Mouse (Mus musculus) brain, embryonic 18.5 days (tissue): ENCODE results near the gene Ebf3.

Experiments used
- DNase-seq: peaks from one replicate; pipeline ENCODE4 v3.0.0-alpha.2; 2012; ENCODE audit warnings: low read depth, low spot score

Gene Ebf3

DNA sequence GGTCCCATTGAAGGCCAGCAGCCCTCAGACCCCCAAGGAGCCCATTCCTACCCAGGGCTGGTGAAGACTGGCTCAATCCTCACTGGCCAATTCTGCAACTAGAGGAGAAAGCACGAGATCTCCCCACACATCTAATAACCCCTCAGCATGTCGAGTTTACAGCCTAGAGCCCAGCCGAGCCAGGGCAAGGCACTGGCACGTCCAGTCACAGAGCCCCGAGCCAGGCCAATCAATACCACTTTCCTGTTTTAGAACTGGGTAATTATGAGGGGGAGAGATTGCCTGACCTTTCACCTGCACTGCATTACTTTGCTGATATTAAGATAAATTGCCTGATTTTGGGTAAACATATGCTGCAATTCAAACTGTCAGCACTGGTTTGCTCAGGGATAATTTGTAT, 105.7 kb downstream of the Ebf3 start:
- no peak for DNase-seq

- no peak for DNase-seq
Observed at GRCm38 (mm10) chr7:137206770-137207285, 107.4 kb downstream of the Ebf3 start.

GRCm38 (mm10) chr7:137199533-137199932, 114.7 kb downstream of the Ebf3 start:
- no peak for DNase-seq

DNA sequence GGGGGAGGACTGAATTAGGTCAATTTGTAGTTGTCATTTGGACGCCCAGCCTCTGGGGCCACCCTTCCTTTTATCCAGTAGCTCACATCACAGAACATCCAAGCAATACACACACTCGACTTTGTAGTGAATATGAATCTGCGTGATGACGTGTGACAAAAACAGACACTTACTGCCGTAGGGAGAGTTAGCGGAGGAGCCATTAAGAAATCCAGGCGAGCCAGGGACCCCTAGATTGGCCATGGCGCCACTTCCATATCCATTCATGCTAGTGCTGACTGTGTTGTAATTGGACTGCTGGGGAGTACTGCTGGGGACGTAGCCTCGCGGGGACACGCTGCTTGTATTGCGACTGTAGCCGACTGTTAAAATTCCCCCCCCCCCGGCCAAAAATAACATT, 115.3 kb downstream of the Ebf3 start:
- no peak for DNase-seq

GRCm38 (mm10) chr7:137197118-137198030, 116.9 kb downstream of the Ebf3 start:
- no peak for DNase-seq

GRCm38 (mm10) chr7:137196536-137196935, 117.7 kb downstream of the Ebf3 start:
- no peak for DNase-seq

- DNase-seq, result no peak
Observed at GRCm38 (mm10) chr7:137192776-137193278, 121.4 kb downstream of the Ebf3 start.

DNA sequence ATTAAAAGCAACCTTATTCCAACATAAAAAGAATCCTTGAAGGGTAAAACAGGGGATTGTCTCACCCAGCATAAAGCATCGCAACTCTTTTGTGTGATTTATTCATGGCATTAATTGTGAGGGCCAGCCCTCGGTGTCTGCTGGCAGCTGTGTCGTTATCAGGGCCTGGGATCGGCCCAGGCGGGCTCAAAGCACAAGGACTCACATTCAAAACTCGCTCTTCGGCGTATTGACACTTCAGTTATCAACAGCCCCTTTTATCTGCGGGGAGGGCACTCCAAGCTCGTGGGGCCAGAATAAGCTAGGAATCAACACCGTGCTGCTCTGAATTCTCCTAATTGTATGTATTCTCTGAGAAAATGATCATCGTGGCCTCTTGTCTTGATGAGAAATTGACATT, 122.4 kb downstream of the Ebf3 start:
- no peak for DNase-seq

DNA sequence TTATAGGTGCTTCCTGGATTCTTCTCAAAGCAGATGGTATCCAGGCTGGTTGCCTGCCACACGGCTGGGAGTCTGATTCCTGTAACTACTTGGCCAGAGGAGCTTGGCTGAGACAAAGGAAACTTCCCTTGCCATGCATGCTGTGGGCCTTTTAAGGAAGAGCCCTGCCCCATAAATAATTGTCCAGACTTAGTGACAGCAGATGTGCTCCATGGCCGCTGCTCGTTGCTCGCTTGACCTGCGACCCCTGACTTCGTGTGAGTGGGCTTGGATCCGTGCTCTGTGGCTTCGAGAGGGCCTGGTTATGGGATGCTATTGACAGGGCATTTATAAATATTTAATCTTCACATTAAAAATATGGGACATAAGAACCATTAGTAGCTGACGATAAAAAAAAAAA, 142.0 kb downstream of the Ebf3 start:
- no peak for DNase-seq

DNA sequence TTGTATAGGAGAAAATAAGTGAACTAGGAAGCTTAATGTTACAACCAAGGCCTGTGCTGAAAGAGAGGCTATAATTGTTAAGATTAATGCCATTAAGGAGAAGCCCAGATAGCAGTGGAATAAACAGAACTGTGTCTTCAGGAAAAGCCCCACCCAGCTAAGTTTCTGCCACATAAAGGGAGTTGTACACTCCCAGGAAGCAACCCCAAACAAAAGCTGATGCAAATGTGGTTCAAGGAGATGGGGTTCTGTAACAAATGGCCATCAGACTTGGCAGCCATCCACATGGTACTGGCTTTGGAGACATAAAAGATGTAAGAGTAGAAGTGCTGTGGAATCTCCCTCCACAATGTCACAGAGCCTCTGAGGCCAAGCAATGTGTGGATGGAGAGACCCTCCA, 155.2 kb downstream of the Ebf3 start:
- no peak for DNase-seq

- DNase-seq, result no peak
Observed at GRCm38 (mm10) chr7:137154623-137155022, 159.6 kb downstream of the Ebf3 start.

DNA sequence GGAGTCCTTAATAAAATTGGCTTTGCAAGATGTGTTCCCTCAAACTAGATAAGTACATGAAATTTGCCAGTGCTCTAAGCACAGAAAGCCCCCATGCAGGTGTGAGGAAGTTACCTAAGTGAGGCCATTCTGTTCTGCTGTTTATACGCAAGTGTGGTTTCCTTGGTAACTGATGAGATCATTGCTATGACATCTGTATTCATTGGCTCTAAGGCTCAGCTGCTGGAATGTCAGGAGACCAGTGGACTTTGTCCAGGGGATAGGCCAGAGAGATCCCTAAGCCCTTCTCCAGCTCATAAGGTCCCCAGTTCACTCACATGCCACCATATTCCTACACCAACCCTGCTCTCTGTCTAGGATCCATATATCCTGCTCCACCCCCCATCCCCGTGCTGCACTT, 162.4 kb downstream of the Ebf3 start:
- no peak for DNase-seq

GRCm38 (mm10) chr7:137147101-137147500, 167.1 kb downstream of the Ebf3 start:
- no peak for DNase-seq
